Mouse (Mus musculus) B cell, adult 2 months (primary cell): Measurements from ENCODE around the gene Batf2.
"Not testable (repeated sequence)": the region's sequence is repeated elsewhere in the genome, so short reads cannot be mapped to it uniquely, and the experiment has no call there.

Experiments used
- DNase-seq, 2 experiments: peaks; one replicate each; pipeline ENCODE4 v3.0.0; 2022

Batf2 gene

DNA sequence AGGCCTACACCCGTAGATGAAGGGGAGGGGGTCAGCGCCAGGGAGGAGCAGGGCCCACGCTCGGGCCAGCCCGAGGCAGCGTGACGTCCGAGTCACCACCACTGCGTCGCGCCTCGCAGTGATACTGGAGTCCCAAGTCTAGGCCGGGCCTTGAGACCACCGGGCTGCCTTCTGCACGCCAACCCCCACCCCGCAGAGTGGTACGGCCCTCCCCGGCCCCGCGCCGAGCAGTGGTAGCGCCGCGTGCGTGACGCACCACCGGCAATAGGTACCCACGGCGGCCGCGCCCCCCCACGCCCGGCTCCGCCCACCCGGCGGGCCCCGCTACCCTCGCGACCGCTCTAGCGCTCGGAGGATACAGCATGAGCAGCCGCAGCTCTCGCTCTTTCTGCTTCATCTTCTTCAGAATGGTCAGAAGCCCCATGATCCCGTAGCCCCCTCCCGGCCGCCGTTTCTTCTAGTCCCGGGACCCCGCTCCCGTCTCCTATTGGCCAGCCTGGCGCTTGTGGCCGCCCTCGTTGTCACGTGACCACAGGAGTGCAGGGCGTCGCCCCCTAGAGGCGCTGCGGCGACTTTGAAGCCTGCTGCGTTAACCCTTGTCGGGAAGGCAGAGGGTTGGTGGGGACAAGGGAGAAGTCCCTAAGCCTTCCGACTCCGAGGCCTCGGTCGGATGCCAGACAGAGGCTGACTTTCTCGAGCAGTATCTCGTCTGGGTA is at the start of gene Batf2:
TSS of gene Batf2 (plus strand) at position 306 of the 716 bp plus-strand sequence.
- peak; percentile 92 to 93 for DNase-seq

DNA sequence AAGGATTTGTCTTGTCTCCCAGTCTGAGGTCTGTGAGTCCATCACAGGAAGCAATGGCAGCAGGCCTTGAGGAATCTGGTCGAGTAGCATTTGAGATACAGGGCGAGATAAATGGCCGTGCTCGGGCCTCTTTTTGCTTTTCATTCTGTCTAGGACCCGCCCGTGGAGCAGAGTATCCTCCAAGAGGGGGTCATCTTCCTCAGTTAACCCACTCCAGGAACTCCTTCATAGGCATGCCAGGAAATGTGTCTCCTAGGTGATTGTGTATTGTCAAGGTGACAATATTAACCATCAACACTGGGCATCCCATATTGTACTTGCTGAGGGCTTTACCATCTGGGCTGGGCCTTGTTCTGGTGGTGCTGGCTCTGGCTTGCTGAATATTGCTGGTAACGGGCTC is 46.7 kb upstream of the Batf2 start, which contains the start of gene AC131692.1:
TSS of gene AC131692.1 (plus strand) at position 301 of the 400 bp plus-strand sequence.
- no peak for DNase-seq

- no peak for DNase-seq
Measured at GRCm38 (mm10) chr19:6097847-6098246, 42.9 kb upstream of the Batf2 start.

- no peak for DNase-seq
Measured at GRCm38 (mm10) chr19:6101186-6101585, 39.6 kb upstream of the Batf2 start.

DNA sequence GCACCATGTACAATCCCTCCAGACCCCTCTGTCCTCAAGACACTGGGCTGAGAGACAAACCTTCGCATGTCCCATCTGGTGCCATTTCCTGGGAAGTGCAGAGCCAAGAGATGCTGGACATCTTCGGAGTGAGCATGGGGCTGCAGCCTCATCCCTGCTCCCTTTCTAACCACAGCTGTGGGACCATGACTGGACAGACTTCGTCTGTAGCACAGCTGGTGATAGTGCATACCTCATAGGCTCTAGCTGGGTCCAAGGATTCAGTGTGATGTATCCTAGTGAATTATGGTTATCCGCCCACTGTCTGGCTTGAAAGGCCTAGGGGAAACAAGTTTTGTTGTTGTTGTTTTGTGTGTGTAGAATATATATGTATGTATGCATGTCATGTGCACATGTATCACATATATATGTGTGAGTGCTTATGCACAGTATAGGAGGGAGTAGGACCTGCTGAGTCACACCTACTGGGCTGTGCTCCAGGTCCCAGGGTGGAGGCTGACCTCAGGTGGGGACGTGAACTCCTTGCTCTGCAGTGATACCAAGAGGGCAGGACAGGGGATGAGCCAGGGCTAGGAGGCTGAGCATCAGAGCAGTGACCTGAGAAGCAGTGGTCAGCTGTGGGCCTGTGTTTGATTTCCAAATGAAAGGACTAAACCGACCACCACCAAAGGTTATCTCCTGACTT is 38.5 kb upstream of the Batf2 start:
- DNase-seq = no peak

DNA sequence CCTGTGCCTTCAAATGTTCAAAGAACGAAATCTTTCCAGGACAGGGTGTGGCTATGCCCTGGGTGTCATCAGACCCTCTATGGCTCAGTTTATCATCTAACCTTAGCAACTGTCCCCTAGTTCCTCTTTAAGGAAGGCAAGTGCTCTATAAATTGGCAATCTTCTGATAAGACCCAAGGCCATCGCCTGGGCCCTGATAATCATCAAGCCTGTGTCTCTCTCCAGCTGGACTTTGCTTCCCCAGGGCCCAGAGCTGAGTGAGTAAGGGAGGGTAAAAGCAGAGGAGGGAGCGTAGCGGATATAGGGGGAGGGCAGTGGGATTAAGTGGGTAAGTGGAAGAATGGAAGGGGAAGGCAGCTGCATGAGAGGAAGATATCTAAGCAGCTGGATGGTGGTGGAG is 36.3 kb upstream of the Batf2 start:
- DNase-seq = no peak

- DNase-seq = no peak
Measured at GRCm38 (mm10) chr19:6105586-6105985, 35.2 kb upstream of the Batf2 start, which contains the start of gene Naaladl1. Gene Naaladl1, plus strand, starts transcription at chr19:6105782.

DNA sequence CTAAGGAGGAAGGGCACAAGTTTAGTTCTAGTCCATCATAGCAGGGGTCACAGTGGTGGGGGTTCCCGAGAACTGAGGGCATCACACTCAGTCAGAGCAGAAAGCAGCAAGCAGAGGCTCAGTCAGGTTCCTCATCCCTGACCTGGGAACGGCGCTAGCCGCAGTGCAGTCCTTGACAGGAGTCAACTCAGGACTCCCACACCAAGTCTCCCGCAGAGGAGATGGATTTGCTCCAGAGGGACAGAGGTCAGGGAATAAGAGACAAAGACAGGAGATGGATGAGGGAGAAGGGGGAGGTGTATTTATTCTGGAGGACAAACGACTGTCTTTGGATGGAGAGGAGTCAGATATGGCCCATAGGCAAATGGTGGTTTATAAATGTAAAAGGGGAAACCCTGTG is 27.7 kb upstream of the Batf2 start:
- no peak for DNase-seq

- DNase-seq = no peak
Measured at GRCm38 (mm10) chr19:6116113-6116850, 24.5 kb upstream of the Batf2 start.

DNA sequence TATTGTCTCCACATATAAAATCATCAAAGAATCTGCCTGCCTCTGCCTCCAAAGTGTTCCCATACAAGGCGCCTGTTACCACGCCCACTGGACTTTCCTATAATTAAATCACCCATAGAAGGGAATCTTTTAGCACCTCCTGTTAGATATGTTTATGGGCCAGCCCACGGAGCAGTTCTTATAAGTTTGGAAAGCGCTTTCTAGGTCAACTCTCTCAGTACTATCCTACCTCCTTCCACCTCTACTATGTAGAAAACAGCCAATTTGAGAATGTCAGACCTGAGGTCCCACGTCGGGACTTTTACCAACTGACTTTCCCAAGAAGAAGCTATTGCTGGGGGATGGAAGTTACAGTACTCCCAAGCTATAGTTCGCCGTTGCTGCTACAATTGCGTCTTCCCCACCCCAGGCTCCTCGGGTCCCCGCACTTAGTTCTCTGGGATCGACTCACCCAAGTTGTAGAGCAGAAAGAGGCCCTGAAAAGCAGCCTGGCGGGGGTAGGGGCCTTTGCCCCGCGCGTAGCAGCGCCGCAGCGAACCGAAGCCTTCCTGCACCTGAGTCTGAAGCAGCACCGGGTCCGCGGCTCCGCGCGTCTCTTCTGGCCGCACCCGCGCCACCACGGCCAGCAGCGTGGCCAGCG is 23.3 kb upstream of the Batf2 start:
- no peak for DNase-seq

DNA sequence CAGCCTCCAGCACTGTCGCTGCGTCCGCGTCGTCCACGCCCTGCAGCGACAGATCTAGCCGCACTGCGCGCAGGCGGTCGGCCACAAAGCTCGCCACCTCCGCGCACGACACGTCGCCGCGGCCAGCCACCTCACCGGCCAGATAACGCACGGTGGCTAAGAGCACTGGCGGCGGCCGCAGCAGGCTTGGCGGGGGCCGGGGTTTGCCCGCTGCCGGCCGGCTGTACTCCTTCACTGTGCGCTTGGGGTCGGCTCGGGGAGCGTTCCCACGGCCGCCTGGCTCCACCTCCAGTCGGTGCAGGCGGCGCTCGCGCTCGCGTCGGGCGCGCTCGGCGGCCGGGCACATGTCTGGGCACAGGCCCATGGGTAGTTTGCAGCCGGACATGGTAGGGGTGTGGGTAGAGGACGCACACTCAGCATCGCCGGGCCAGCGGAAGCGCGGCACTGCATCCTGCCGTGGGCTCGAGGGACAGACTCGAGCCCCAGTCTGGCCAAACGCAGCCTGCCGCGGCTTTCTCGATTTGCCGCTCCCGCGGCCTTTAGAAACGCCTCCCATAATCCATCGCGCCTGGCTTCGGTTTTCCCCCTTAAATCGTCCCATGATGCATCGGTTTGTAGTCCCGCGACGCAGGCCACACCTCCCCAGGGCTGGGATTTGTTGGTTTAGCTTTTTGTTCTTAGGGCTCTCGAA is 22.7 kb upstream of the Batf2 start, which contains the start of gene Sac3d1:
TSS of gene Sac3d1 (minus strand) at position 665 of the 691 bp plus-strand sequence.
- peak; percentile 87 to 89 for DNase-seq

- DNase-seq = no peak
Measured at GRCm38 (mm10) chr19:6118677-6119185, 22.1 kb upstream of the Batf2 start.

GRCm38 (mm10) chr19:6121761-6122160 is 19.0 kb upstream of the Batf2 start:
- no peak for DNase-seq

DNA sequence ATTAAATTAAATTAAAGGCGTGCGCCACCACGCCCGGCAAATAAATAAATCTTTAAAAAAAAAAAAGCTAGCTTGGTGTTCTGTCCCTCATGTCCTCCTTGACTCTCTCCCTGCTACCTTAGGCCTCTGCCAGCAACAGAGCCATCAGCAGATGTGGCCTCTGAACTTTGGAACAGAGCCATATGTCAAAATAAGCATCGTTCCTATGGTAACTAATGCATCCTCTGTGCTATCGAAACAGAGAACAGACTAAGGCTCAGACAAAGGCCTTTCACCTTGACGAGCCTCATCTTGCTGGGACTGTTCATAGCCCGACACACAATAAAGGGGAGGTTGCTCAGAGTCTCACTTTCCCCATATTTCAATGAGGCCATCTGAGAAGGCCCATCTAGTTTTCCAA is 17.5 kb upstream of the Batf2 start:
- no peak for DNase-seq

- no peak for DNase-seq
Measured at GRCm38 (mm10) chr19:6124898-6125297, 15.9 kb upstream of the Batf2 start.

GRCm38 (mm10) chr19:6126289-6126688 is 14.5 kb upstream of the Batf2 start:
- peak; percentile 78 to 81 for DNase-seq

DNA sequence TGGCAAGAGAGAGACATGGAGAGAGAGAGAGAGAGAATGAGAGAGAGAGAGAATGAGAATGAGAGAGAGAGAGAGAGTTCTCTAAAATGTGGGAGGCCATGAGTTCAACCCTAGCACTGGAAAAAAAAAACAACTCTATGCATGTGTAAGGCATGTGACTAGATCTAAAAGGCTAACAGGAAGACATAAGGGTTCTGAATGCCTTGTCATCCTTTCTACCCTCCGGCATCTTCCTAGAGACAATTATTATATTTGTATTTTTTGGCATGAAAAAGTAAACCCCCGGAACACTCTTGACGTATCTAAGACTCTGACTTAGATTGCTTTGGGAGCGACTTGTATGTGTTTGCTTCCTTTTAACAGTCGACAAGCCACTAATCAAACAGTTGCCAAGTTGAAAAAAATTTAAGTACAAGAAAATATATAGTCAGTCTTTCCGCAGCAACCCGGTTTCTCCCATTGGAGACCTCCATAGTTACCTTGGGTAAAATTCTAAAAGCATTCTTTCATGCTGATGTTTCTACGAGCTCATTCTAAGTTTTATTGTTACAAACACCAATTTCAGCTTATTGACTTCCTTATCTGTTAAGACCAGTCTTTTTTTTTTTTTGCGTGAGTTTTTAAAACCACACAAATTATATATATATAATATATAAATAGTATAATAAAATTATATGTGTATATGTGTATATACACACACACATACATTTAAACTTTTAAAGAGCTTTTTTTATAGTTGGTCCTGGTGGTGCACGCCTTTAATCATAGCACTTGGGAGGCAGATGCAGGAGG is 13.8 kb upstream of the Batf2 start:
- no peak for DNase-seq

GRCm38 (mm10) chr19:6127760-6128341 is 12.9 kb upstream of the Batf2 start, which contains the start of gene Snx15:
Gene Snx15, minus strand, starts transcription at chr19:6128304.
- peak; percentile 97 for DNase-seq

DNA sequence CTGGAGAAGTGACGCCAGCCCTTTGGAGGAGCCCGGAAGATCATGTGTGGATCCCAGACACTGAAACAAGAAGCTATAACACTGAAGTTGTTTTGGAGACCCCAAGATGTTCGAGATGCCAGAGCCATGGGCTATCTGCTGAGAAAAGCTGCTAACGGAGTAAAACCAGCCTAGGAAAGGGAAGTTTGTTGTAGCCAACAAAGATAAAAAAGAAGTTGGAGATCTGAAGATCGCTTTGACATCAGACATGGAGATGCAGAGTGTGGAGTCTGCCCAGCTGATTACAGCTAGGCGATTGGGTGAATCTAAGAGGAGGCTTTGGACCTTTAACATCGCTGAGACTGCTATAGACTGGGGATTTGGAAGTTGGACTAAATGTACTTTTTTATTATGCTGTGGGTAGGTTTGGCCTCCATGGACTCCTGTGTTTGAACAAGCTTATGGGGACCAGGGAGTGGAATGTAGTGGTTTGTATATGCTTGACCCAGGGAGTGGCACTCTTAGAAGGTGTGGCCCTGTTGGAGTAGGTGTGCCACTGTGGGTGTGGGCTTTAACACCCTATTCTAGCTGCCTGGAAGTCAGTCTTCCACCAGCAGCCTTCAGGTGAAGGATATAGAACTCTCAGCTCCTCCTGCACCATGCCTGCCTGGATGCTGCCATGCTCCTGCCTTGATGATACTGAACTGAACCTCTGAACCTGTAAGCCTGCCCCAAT is 10.2 kb upstream of the Batf2 start:
- not testable (repeated sequence) for DNase-seq
